Mouse (Mus musculus): Measurements from ENCODE around the gene Matn3.

The Matn3 gene

GRCm38 (mm10) chr12:8947714-8948464, at the start of gene Matn3:
Matn3 (plus strand) TSS chr12:8947929.
- Histone ChIP-seq H3K36me3 (ENCODE audit: control insufficient read depth, insufficient read depth, low read length, poor library complexity, severe bottlenecking) (no peaks in the 10 kb centered on the region), H3K27me3 (ENCODE audit: control insufficient read depth, insufficient read depth, low read length, poor library complexity, severe bottlenecking) (no peaks in the 10 kb centered on the region)
- DNase-seq (ENCODE audit: low read depth, low spot score): peak; percentile 52

- no peaks in the 10 kb centered on the region for H3K27me3 ChIP-seq (ENCODE audit: control insufficient read depth, insufficient read depth, low read length, poor library complexity, severe bottlenecking)
- H3K36me3 ChIP-seq (ENCODE audit: control insufficient read depth, insufficient read depth, low read length, poor library complexity, severe bottlenecking): no peaks in the 10 kb centered on the region
- DNase-seq (ENCODE audit: low read depth, low spot score): no peak
Observed at GRCm38 (mm10) chr12:8898879-8899785, 48.6 kb upstream of the Matn3 start.

GRCm38 (mm10) chr12:8900107-8900698, 47.5 kb upstream of the Matn3 start:
- Histone ChIP-seq H3K36me3 (ENCODE audit: control insufficient read depth, insufficient read depth, low read length, poor library complexity, severe bottlenecking) (no peaks in the 10 kb centered on the region), H3K27me3 (ENCODE audit: control insufficient read depth, insufficient read depth, low read length, poor library complexity, severe bottlenecking) (no peaks in the 10 kb centered on the region)
- DNase-seq (ENCODE audit: low read depth, low spot score): no peak

- H3K36me3 ChIP-seq (ENCODE audit: control insufficient read depth, insufficient read depth, low read length, poor library complexity, severe bottlenecking): no peaks in the 10 kb centered on the region
- no peaks in the 10 kb centered on the region for H3K27me3 ChIP-seq (ENCODE audit: control insufficient read depth, insufficient read depth, low read length, poor library complexity, severe bottlenecking)
- no peak for DNase-seq (ENCODE audit: low read depth, low spot score)
Observed at GRCm38 (mm10) chr12:8900919-8901663, 46.6 kb upstream of the Matn3 start.

- Histone ChIP-seq H3K27me3 (ENCODE audit: control insufficient read depth, insufficient read depth, low read length, poor library complexity, severe bottlenecking) (no peaks in the 10 kb centered on the region), H3K36me3 (ENCODE audit: control insufficient read depth, insufficient read depth, low read length, poor library complexity, severe bottlenecking) (no peaks in the 10 kb centered on the region)
- no peak for DNase-seq (ENCODE audit: low read depth, low spot score)
Observed at GRCm38 (mm10) chr12:8901934-8902333, 45.8 kb upstream of the Matn3 start.

- DNase-seq (ENCODE audit: low read depth, low spot score): no peak
- H3K36me3 ChIP-seq (ENCODE audit: control insufficient read depth, insufficient read depth, low read length, poor library complexity, severe bottlenecking): no peaks in the 10 kb centered on the region
- no peaks in the 10 kb centered on the region for H3K27me3 ChIP-seq (ENCODE audit: control insufficient read depth, insufficient read depth, low read length, poor library complexity, severe bottlenecking)
Observed at GRCm38 (mm10) chr12:8902479-8902878, 45.2 kb upstream of the Matn3 start.

GRCm38 (mm10) chr12:8912860-8913685, 34.7 kb upstream of the Matn3 start:
- DNase-seq (ENCODE audit: low read depth, low spot score): no peak
- no peaks in the 10 kb centered on the region for H3K27me3 ChIP-seq (ENCODE audit: control insufficient read depth, insufficient read depth, low read length, poor library complexity, severe bottlenecking)

GRCm38 (mm10) chr12:8913701-8914340, 33.9 kb upstream of the Matn3 start:
- no peak for DNase-seq (ENCODE audit: low read depth, low spot score)
- Histone ChIP-seq H3K36me3 (ENCODE audit: control insufficient read depth, insufficient read depth, low read length, poor library complexity, severe bottlenecking) (no peaks in the 10 kb centered on the region), H3K27me3 (ENCODE audit: control insufficient read depth, insufficient read depth, low read length, poor library complexity, severe bottlenecking) (no peaks in the 10 kb centered on the region)

More at GRCm38 (mm10) chr12:8912860-8913685, 34.7 kb upstream of the Matn3 start:
- no peaks in the 10 kb centered on the region for H3K36me3 ChIP-seq (ENCODE audit: control insufficient read depth, insufficient read depth, low read length, poor library complexity, severe bottlenecking)

GRCm38 (mm10) chr12:8916378-8916777, 31.4 kb upstream of the Matn3 start:
- no peak for DNase-seq (ENCODE audit: low read depth, low spot score)
- no peaks in the 10 kb centered on the region for H3K27me3 ChIP-seq (ENCODE audit: control insufficient read depth, insufficient read depth, low read length, poor library complexity, severe bottlenecking)
- no peaks in the 10 kb centered on the region for H3K36me3 ChIP-seq (ENCODE audit: control insufficient read depth, insufficient read depth, low read length, poor library complexity, severe bottlenecking)

- Histone ChIP-seq H3K27me3 (ENCODE audit: control insufficient read depth, insufficient read depth, low read length, poor library complexity, severe bottlenecking) (no peaks in the 10 kb centered on the region), H3K36me3 (ENCODE audit: control insufficient read depth, insufficient read depth, low read length, poor library complexity, severe bottlenecking) (0 out of 2 replicates have a peak, but pooled peaks cover under 1% of the 10 kb centered on the region)
- no peak for DNase-seq (ENCODE audit: low read depth, low spot score)
Observed at GRCm38 (mm10) chr12:8919231-8919630, 28.5 kb upstream of the Matn3 start.

- no peak for DNase-seq (ENCODE audit: low read depth, low spot score)
- H3K27me3 ChIP-seq (ENCODE audit: control insufficient read depth, insufficient read depth, low read length, poor library complexity, severe bottlenecking): no peaks in the 10 kb centered on the region
- 0 out of 2 replicates have a peak, but pooled peaks cover 1% of the 10 kb centered on the region for H3K36me3 ChIP-seq (ENCODE audit: control insufficient read depth, insufficient read depth, low read length, poor library complexity, severe bottlenecking)
Observed at GRCm38 (mm10) chr12:8920996-8921393, 26.7 kb upstream of the Matn3 start.

- H3K36me3 ChIP-seq (ENCODE audit: control insufficient read depth, insufficient read depth, low read length, poor library complexity, severe bottlenecking): 0 out of 2 replicates have a peak, but pooled peaks cover 1% of the 10 kb centered on the region
- DNase-seq (ENCODE audit: low read depth, low spot score): peak; percentile 99
Observed at GRCm38 (mm10) chr12:8921394-8922368, 26.0 kb upstream of the Matn3 start, which contains the start of gene Laptm4a. Laptm4a (plus strand) TSS chr12:8921664.

More at GRCm38 (mm10) chr12:8921394-8922368, 26.0 kb upstream of the Matn3 start, which contains the start of gene Laptm4a:
- H3K27me3 ChIP-seq (ENCODE audit: control insufficient read depth, insufficient read depth, low read length, poor library complexity, severe bottlenecking): no peaks in the 10 kb centered on the region

Data from splenic B cell, adult 2 months (primary cell).